Mouse (Mus musculus) MEL (cell line): ENCODE data around the gene Fabp2.

Experiments used
- CHD1 ChIP-seq: IDR thresholded peaks from 2 replicates; pipeline ENCODE4 v1.6.1; 2012; ENCODE audit warnings: low read depth, mild to moderate bottlenecking, inconsistent platforms, low read length, improper control_type of control experiment
- POLR2A ChIP-seq, 2 experiments: IDR thresholded peaks; 2 replicates each; pipeline ENCODE4 v1.6.1; 2011 to 2012; ENCODE audit warnings: low read length in 2 of 2, mild to moderate bottlenecking in 2 of 2, control low read depth in 1 of 2, improper control_type of control experiment in 1 of 2, low read depth in 1 of 2, moderate library complexity in 1 of 2; ENCODE audit not compliant: control insufficient read depth in 1 of 2, insufficient read depth in 1 of 2, poor library complexity in 1 of 2
- ZKSCAN1 ChIP-seq: IDR thresholded peaks from 2 replicates; pipeline ENCODE4 v1.6.1; 2012; ENCODE audit warnings: low read depth, mild to moderate bottlenecking, inconsistent platforms, low read length, improper control_type of control experiment, moderate library complexity

- TF ChIP-seq ZKSCAN1 (no peak), CHD1 (no peak), POLR2A (IDR thresholded peaks at IDR 0.05; ENCODE audit: control insufficient read depth in 1 of 2, insufficient read depth in 1 of 2, low read depth in 1 of 2, low read length in 2 of 2, poor library complexity in 1 of 2) (no peak)
These were observed 46.4 kb upstream of the Fabp2 start for GRCm38 (mm10) chr3:122848410-122849034.
